Mouse (Mus musculus): ENCODE measurements at regions not wholly inside any gene's neighbourhood (a gene's known extent, or its start where the extent isn't known, plus 50 kb on each side); places are given as distances from the start of the nearest gene placed in this dataset.

GRCm38 (mm10) chr8:35235815-35236509, 529.6 kb upstream of the Gm19410 start:
- DNase-seq (ENCODE audit: low spot score in 2 of 2): no peak

- DNase-seq (ENCODE audit: low spot score in 2 of 2): peak; percentile 23 to 38
Observed at GRCm38 (mm10) chr8:35237279-35237678, 528.3 kb upstream of the Gm19410 start.

GRCm38 (mm10) chr8:35240884-35241283, 524.7 kb upstream of the Gm19410 start:
- no peak for DNase-seq (ENCODE audit: low spot score in 2 of 2)

DNA sequence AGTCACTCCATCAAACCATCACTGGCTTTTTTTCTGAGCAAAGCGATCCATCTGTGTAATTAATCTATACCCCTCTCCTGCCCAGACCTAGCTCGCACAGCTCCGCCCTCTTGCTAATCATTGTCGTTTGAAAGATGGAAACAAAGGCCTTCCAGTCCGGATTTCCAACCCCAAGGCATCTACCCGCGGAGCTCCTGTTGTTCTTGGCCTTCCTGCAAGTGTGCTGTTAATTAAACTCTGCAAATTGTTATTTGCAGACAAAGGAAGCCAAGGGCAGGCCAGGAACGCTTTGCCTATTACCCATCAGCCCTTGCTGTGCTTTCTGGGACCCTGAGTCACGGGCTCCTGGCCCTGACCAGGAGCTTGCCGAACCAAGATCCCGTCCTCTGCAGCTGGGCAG, 522.0 kb upstream of the Gm19410 start:
- no peak for DNase-seq (ENCODE audit: low spot score in 2 of 2)

DNA sequence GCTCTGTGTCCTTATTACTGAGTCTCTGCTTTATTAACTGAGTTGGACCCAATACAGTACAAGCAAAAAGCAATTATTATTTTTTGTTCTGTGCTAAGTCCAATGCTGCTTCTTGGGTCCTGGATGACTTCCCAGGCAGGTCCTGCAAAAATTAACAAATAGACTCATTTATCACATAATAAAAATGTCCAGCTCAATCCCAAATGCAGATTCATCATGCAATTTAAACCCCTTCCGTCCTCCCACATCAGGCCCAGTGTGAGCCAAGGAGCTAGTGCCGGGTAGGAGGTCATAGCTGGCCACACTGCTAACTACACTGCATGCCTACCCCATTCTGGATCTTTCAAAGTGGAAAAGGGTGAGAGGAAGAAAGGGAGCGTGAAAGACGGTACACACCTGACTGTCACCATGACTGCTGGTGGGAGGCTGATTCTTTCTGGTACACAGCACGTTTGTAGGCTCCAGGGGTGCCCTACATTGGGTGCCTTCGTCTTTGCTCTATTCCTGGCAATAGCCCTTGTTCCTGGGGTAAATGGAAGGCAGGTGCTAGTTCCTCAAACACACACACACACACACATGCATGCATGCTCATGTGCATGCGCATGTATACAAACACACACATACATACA, 515.7 kb upstream of the Gm19410 start:
- no peak for DNase-seq (ENCODE audit: low spot score in 2 of 2)

GRCm38 (mm10) chr8:35250641-35251040, 514.9 kb upstream of the Gm19410 start:
- DNase-seq (ENCODE audit: low spot score in 2 of 2): no peak

- no peak for DNase-seq (ENCODE audit: low spot score in 2 of 2)
Observed at GRCm38 (mm10) chr8:35253946-35254345, 511.6 kb upstream of the Gm19410 start.

GRCm38 (mm10) chr8:35255327-35255726, 510.3 kb upstream of the Gm19410 start:
- DNase-seq (ENCODE audit: low spot score in 2 of 2): no peak

DNA sequence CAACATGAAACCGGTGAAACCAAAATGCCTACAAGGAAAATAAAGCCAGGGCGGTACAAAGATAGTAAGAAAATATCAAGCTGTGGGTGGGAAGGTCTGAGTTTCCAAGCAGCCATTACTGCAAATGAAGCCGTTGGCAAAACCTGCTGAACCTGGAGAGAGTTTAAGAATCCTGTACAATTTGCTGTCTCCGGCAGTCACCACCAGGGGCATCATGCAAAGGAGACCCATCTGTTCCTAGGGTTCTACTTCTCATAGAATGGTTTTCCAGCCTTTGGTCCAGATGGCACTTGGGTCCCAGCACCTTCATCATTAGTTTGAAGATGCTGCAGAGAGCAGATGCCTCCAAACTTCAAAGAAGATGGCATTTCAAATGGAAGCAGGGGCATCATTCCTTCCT, 508.6 kb upstream of the Gm19410 start:
- DNase-seq (ENCODE audit: low spot score in 2 of 2): no peak

- DNase-seq (ENCODE audit: low spot score in 2 of 2): no peak
Observed at GRCm38 (mm10) chr8:35268221-35268620, 497.4 kb upstream of the Gm19410 start.

DNA sequence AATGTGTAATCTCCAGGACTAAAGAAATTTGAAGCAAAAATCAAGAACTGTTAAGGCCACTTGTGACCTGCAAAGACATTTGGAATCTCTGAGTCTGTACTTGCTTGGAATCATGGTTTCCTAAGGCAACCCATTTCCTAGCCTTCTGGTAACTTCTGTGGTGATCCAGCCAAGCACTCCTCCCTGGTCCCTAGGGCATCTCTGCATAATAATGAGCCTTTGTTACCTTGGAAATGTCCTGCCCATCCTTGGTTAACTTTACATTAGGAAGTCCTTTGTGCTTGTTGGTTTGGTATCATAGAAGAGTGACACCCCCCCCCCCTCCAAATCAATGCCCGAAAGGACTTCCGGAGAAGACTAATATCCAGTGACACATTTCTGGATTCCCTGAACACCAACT, 496.6 kb upstream of the Gm19410 start:
- no peak for DNase-seq (ENCODE audit: low spot score in 2 of 2)

DNA sequence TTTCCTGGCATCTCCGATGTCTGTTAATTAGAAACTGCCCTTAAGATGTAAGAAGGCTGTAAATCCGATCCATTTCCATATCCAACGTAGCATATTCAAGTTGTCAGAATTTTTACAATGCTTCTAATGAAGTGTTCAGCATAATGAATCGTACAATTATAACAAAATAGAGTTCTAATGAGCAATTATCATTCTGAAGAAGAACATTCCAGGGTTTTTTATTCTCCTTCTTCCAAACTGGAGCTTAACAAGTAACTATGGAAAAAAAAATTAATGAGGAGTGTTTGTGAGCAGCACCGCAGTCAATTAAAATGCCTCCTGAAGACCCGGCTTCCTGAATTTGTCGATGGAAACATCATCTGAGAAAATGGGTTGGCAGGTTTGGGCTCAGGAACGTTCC, 489.6 kb upstream of the Gm19410 start:
- DNase-seq (ENCODE audit: low spot score in 2 of 2): no peak

- DNase-seq (ENCODE audit: low spot score in 2 of 2): no peak
Observed at GRCm38 (mm10) chr8:35276460-35276859, 489.1 kb upstream of the Gm19410 start.

GRCm38 (mm10) chr8:35278946-35279345, 486.6 kb upstream of the Gm19410 start:
- no peak for DNase-seq (ENCODE audit: low spot score in 2 of 2)

DNA sequence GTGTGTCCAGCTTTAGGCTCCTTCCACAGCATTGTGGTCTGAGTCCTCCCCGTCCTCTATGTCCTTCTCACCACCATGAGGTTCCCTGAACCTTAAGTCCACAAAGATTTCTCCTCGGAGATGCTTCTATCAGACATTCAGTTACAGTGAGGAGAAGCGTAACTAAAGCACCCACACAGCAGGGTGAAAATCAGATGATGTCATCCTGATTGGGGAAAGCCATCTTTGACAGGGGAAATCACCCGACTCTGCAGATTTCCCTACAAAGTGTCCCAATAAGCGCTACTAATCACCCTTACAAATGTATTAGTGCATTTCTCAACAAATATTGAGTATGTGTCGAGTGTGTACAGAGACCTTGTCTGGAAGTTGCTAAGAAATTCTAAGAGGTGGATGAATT, 484.8 kb upstream of the Gm19410 start:
- DNase-seq (ENCODE audit: low spot score in 2 of 2): no peak

- peak; percentile 27 to 30 for DNase-seq (ENCODE audit: low spot score in 2 of 2)
Observed at GRCm38 (mm10) chr8:35283366-35283765, 482.2 kb upstream of the Gm19410 start.

- no peak for DNase-seq (ENCODE audit: low spot score in 2 of 2)
Observed at GRCm38 (mm10) chr8:35289018-35289417, 476.6 kb upstream of the Gm19410 start.

DNA sequence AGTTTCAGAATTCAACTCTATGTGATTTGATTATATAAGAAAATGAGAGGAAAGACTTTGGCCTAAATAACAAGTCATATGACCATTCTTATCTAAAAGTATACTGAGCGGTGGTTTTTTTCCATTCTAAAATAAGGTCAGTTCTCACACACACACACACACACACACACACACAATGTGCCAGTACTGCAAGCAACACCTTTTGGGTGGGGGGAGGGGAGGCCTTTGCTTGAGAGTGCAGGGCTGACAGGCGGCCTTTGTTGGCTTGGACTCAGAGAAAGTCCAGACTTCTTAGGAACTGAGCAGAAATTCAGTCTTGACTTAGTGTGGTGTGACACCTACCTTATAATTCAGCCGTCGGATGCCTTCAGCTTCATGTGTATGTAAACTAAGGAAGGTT, 475.6 kb upstream of the Gm19410 start:
- DNase-seq (ENCODE audit: low spot score in 2 of 2): no peak

- no peak for DNase-seq (ENCODE audit: low spot score in 2 of 2)
Observed at GRCm38 (mm10) chr8:35293437-35294126, 472.0 kb upstream of the Gm19410 start.

DNA sequence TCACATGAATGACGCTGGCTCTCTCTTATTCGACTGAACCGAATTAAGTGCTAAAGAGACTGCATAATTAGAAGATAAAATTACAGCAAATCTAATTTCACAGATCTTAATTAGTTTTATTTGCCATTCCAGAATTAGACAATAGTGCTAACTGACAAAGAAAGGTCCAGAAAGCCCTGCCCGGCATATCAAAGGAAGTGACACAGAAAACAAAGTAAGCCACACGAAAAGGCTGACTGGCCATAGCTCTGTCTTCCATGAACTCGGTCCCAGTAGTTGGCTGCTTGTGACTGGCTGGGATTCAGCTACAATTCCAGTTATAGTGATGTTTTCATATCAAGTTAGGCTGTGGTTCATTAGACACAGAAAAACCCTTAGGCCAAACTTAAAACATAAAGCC, 468.7 kb upstream of the Gm19410 start:
- DNase-seq (ENCODE audit: low spot score in 2 of 2): no peak

GRCm38 (mm10) chr8:35299088-35299487, 466.5 kb upstream of the Gm19410 start:
- no peak for DNase-seq (ENCODE audit: low spot score in 2 of 2)

DNA sequence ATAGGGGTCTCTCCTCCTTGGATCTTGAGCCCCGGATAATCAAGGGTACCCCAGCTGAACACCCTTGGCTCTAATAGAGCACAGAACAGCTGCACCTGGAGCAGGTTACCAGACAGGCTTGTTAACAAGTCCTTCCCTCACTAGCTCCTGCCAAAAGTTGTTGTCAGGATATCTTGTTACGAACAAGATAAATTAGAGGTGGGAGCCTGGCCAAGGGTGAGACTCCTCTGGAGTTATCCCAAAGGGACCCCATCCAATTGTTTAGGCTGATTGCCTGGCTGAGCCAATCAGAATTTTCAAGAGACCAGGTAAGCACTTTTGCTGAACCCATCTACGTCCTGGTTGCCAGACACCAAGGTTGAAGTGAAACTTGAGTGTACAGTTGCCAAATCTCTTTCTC, 465.2 kb upstream of the Gm19410 start:
- no peak for DNase-seq (ENCODE audit: low spot score in 2 of 2)
